Mouse (Mus musculus): ENCODE results near the gene Cutc.

DNA sequence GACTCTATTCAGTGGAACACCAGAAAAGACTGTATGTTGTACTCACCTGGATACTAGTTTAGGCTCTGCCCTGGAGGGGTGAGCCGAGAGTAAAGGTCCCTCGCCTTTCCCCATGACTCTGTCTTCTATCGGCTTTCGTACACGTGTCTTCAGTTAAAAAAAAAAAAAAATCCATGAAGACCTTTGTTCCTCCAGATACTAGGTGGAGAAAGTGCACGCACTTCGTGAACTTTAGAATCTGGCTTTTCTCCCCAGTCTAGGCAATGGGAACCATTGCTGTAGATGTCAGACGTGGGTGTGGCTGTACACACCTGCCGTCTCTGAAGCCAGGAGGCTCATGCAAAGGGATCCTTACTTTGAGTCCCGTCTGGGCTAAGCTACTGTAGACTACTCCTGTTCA, 60.5 kb downstream of the Cutc start:
- TF ChIP-seq GATA1 (IDR thresholded peaks at IDR 0.05; ENCODE audit: borderline replicate concordance, low read length) (no peak), FLI1 (IDR thresholded peaks at IDR 0.05; ENCODE audit: low read length) (no peak)

Measured in megakaryocyte, embryonic 14.5 days (primary cell).